Mouse (Mus musculus) testis, postnatal 10 days (tissue): Measurements from ENCODE around the gene Olfr1232.

Experiments used
- DNase-seq: peaks from one replicate; pipeline ENCODE4 v3.0.0; 2021; ENCODE audit warnings: low spot score

Olfr1232 gene

DNA sequence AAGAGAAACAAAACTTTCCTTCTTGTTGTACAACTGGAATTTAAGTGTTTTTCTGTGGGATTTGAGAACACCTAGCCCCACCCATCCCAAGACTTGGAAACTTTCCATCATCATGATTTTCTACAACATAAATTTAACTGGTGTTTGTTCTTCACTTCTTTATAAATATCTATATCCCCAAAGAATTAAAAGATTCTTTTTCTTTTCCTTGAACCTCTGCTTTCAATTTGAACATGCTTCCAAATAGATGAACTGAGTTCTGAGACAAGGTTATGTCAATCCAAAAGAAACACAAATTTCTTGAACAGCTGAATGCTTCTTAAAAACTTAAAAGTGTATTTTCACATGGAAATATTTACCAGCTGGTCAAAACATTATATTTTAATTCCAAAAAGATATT is at the start of gene Olfr1232:
Gene Olfr1232 (minus strand): TSS at position 101 of the 400 bp plus-strand sequence.
- DNase-seq: no peak

- no peak for DNase-seq
Measured at GRCm38 (mm10) chr2:89364765-89365164, 35.3 kb upstream of the Olfr1232 start, which contains the start of gene Olfr1234. TSS of gene Olfr1234 (minus strand) at chr2:89364865.

DNA sequence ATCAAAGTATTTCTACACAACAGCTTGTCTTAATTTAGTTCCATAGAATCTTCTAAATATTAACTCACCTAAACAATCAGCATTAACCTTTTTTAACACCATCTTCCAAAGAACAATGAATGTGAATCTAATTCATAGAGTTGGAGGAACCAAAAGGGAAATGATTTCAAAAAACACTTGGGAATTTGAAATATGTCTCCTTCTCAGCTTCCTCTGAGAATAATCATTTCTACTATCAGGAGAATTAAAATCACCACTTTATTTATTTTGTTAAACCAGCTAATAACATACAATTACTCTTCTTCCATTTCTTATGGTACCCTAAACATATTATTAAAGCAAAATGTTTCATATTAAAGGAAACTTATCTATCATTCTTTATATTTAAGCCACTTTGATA is 12.8 kb upstream of the Olfr1232 start, which contains the start of gene Olfr1233:
Gene Olfr1233 (minus strand): TSS at position 101 of the 400 bp plus-strand sequence.
- no peak for DNase-seq

DNA sequence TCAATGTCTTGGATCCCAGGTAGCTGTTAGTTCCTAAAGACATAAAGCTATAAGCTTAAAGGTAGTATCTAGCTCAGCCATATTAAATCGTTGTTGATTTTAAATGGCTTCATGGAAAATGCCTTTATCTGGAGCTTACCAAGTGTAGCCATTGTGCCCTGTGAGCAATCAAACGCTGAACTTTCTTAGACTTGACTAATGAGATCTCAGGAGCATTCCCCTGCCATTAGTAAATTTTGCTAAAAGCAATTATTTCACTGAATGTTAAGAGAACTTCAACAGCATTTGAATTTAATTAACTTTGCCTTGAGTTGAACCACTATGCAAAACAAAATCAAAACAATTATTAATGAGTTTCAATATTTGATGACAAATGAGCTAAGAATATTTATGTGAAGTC is 22.5 kb downstream of the Olfr1232 start, which contains the start of gene Olfr1231:
Gene Olfr1231 (minus strand): TSS at position 101 of the 400 bp plus-strand sequence.
- DNase-seq: no peak

DNA sequence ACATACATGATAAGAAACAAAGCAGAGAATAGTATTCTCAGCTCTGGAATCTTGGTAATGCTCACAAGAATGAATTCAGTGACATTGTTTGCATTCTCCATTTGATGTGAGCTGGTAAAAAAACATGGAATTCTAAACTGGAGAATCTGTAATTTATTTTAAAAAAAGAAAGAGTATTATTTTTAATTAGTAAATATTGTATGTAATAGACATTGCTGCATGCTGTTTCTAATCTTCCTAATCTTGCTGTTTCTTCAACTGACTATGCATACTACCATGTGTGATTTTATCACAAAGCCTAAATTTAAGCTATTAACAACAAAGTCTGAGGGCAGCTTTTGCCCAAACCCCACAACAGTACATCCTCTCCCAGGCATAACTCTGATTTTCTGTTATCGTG is 32.3 kb downstream of the Olfr1232 start, which contains the start of gene Olfr1230:
Gene Olfr1230 (minus strand): TSS at position 101 of the 400 bp plus-strand sequence.
- no peak for DNase-seq

DNA sequence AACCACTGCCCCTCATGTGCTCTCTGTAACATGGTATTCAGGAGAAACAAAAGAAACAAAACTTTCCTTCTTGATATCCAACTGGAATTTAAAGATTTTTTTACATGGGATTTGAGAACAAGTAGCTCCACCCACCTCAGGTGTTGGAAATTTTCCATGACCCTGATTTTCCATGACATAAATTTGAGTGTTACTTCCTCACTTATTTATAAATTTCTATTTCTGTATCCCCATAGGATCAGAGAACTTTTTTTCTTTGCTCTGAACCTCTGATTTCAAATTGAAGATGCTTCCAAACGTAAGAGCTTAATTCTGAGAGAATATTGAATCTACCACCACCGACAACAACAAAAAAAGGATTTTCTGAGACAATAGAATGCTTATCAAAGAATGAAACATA is 41.6 kb downstream of the Olfr1232 start, which contains the start of gene Olfr1229:
Gene Olfr1229 (minus strand): TSS at position 101 of the 400 bp plus-strand sequence.
- no peak for DNase-seq
